Mouse (Mus musculus) embryonic fibroblast, embryonic 13.5 days (primary cell): ENCODE results near the gene Adamts8.

Experiments
- CTCF ChIP-seq: IDR thresholded peaks from 2 replicates; pipeline ENCODE4 v1.5.1; 2011; ENCODE audit warnings: mild to moderate bottlenecking, control low read depth, low read length, moderate library complexity, borderline replicate concordance; ENCODE audit not compliant: insufficient read depth
- POLR2A ChIP-seq: IDR thresholded peaks from 2 replicates; pipeline ENCODE4 v1.6.1; 2011; ENCODE audit warnings: low read depth, mild to moderate bottlenecking, control low read depth, low read length, moderate library complexity

DNA sequence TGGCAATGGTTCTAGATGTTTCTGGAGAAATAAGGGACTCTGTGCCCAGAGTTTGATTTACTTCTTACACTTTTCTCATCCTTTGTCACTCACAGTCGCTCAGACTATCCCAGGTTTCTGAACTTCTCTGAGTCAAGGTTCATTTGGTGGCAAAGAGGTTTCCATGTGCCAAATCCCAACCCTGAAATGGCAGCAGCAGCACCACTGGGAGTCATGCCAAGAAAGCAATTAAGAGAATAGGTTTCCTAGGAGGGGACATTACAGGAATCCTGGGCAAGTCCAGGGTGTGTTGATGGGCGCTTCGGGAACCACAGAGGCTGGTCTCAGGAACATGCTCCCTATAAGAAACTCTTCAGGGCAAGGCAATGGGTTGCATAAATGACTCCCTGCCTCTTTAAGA lies 46.7 kb upstream of the Adamts8 start:
- no peak for TF ChIP-seq CTCF
- no peak for TF ChIP-seq POLR2A
